Mouse (Mus musculus): Measurements from ENCODE around the gene Gda. TPM values are rescaled to one million over a fixed set of nuclear protein-coding genes. Genes with fewer than 3 reads are reported as not detected.

The Gda gene
- polyA plus RNA-seq, 1 experiment = 1.4 TPM

DNA sequence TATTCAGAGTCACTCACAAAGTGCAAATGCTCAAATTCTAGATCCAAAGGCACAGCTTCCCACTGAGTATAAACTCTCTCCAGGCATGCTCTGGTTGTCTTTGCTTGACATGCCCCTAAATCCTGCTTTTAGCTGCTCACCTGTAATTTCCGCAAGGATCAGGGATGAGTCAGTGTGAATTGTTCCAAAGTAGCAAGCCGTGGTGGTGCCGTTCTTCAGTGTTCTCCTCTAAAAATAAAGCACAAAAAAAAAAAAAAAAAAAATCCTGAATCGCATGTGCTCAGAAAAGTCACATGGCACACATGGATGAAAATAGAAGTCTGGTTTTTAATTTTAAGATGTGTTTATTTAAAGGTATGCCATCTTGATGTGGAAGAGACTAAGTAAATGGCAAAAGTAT, 47.9 kb downstream of the Gda start:
- DNase-seq = no peak
- no peak for TF ChIP-seq POLR2A (IDR thresholded peaks at IDR 0.05; ENCODE audit: low read depth, low read length)
- no peak for TF ChIP-seq CTCF (conservative IDR thresholded peaks at IDR 0.05; ENCODE audit: insufficient read depth, insufficient read length, low read depth, low read length)
- no peaks in the 10 kb centered on the region for H3K4me1 ChIP-seq (ENCODE audit: control insufficient read depth, insufficient read depth, low read length)
- H3K27ac ChIP-seq (ENCODE audit: insufficient read depth, low read depth, low read length) = no peak overlapping the region
- H3K4me3 ChIP-seq (ENCODE audit: insufficient read depth, low read depth, low read length) = no peak overlapping the region
- WGBS = 79% methylated on average over 4 of the region's 4 CpGs
- H3K36me3 ChIP-seq (ENCODE audit: control insufficient read depth, insufficient read depth, low read length) = no peaks in the 10 kb centered on the region
- no peaks in the 10 kb centered on the region for H3K27me3 ChIP-seq (replicated peaks; ENCODE audit: control insufficient read depth, insufficient read depth, low read length)

DNA sequence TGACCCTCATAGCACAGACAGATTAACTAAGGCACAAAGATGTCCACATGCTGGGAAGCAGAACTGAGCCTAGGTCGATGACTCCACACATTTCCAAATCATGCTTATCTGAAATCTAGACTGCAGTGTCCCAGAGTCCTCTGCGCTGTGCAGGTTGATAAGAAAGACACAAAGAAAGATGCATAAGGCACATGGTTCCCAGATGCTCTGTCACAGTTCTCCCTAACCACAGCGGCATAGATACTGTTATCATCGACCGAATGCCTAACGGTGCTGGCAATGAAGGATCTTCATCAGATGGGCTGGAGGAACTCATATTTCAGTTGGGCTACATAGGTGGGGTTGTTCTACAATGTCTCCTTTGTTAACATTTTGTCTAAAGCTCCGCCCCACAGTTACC, 49.5 kb downstream of the Gda start:
- no peak for DNase-seq
- TF ChIP-seq POLR2A (IDR thresholded peaks at IDR 0.05; ENCODE audit: low read depth, low read length) (no peak), CTCF (conservative IDR thresholded peaks at IDR 0.05; ENCODE audit: insufficient read depth, insufficient read length, low read depth, low read length) (no peak)
- no peaks in the 10 kb centered on the region for H3K36me3 ChIP-seq (ENCODE audit: control insufficient read depth, insufficient read depth, low read length)
- WGBS = 90% methylated on average over 7 of the region's 7 CpGs
- H3K4me3 ChIP-seq (ENCODE audit: insufficient read depth, low read depth, low read length) = no peak overlapping the region
- H3K27me3 ChIP-seq (replicated peaks; ENCODE audit: control insufficient read depth, insufficient read depth, low read length) = no peaks in the 10 kb centered on the region
- H3K27ac ChIP-seq (ENCODE audit: insufficient read depth, low read depth, low read length) = no peak overlapping the region
- H3K4me1 ChIP-seq (ENCODE audit: control insufficient read depth, insufficient read depth, low read length) = no peaks in the 10 kb centered on the region

DNA sequence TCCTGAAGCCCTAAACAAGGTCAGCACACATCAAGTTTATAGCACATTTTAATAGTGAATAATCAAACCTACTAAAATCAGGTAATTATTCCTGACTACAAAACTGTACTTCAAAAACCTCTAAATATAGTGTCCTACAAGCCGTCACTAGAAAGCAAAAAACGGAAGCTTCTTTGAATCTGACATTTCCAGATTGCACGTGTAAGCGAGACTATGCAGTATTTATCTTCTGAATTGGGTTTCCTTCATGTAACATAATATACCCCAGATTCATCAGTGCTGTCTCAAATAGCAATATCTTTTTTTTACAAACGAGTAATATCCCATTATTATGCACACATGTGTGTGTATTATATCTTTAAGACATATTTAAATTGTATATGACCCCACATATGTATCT, 54.8 kb downstream of the Gda start:
- H3K27ac ChIP-seq (ENCODE audit: insufficient read depth, low read depth, low read length) = no peak overlapping the region
- 69% methylated on average over 5 of the region's 5 CpGs for WGBS
- no peaks in the 10 kb centered on the region for H3K4me1 ChIP-seq (ENCODE audit: control insufficient read depth, insufficient read depth, low read length)
- no peak for DNase-seq
- TF ChIP-seq CTCF (conservative IDR thresholded peaks at IDR 0.05; ENCODE audit: insufficient read depth, insufficient read length, low read depth, low read length) (no peak), POLR2A (IDR thresholded peaks at IDR 0.05; ENCODE audit: low read depth, low read length) (no peak)
- H3K27me3 ChIP-seq (replicated peaks; ENCODE audit: control insufficient read depth, insufficient read depth, low read length) = no peaks in the 10 kb centered on the region
- H3K36me3 ChIP-seq (ENCODE audit: control insufficient read depth, insufficient read depth, low read length) = no peaks in the 10 kb centered on the region
- H3K4me3 ChIP-seq (ENCODE audit: insufficient read depth, low read depth, low read length) = no peak overlapping the region

DNA sequence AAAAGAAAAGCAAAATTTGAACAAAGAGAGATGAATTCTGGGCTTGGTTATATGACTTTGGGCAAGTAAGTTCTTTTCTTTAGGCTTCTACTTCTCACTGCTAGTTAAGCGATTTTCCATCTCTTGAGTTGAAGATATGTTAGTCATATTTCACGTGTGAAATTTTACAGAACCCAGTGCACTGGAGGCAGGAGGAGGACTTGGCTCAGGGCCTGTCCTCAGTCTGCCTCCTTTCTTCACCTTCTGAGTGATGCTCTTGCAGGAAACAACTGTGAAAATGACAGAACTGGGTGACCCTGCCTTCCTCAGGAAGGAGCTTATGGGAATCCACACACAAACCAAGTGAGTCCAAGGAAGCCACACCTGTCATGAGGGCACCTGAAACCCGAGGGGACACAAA, 57.9 kb downstream of the Gda start:
- WGBS = 64% methylated on average over 3 of the region's 3 CpGs
- H3K27me3 ChIP-seq (replicated peaks; ENCODE audit: control insufficient read depth, insufficient read depth, low read length) = no peaks in the 10 kb centered on the region
- no peak for TF ChIP-seq POLR2A (IDR thresholded peaks at IDR 0.05; ENCODE audit: low read depth, low read length)
- no peak for TF ChIP-seq CTCF (conservative IDR thresholded peaks at IDR 0.05; ENCODE audit: insufficient read depth, insufficient read length, low read depth, low read length)
- H3K36me3 ChIP-seq (ENCODE audit: control insufficient read depth, insufficient read depth, low read length) = no peaks in the 10 kb centered on the region
- DNase-seq = no peak
- no peak overlapping the region for H3K4me3 ChIP-seq (ENCODE audit: insufficient read depth, low read depth, low read length)
- H3K27ac ChIP-seq (ENCODE audit: insufficient read depth, low read depth, low read length) = no peak overlapping the region
- no peaks in the 10 kb centered on the region for H3K4me1 ChIP-seq (ENCODE audit: control insufficient read depth, insufficient read depth, low read length)

DNA sequence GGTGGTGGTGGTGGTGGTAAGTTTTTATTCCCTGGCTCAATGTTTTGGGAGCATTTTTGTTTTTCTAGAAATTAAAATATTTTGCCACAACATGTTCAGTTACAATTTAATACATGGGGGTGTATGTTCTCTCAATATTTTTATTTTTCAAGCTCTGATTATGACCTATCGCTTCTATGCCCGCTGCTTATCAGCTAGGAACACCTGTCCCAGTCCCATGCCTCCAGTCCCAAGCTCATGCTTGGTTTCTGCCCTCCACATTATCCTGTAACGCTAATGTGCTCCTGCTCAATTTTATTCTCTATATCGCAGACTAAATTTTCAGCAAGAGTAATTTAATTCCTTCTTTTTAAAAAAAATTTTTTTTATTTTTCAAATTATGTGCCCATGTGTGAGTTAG, 64.1 kb downstream of the Gda start:
- 91% methylated on average over 4 of the region's 4 CpGs for WGBS

DNA sequence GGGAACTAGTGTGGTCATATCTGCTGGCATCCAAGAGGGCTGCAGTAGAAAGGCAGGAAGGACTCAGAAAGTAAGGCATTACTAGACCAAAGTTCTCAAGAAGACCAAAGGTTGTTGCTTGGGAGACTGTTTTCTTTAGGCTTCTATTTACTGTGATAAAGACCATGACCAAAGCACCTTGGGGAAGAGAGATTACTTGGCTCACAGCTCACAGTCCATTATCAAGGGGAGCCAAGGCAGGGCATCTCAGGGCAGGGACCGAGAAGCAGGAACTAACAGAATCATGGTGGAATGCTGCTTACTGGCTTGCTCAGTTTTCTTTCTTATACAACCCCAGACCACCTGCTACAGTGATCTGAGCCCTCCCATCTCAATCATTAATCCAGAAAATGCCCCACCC, 65.9 kb downstream of the Gda start:
- Histone ChIP-seq H3K36me3 (ENCODE audit: control insufficient read depth, insufficient read depth, low read length) (no peaks in the 10 kb centered on the region), H3K27ac (ENCODE audit: insufficient read depth, low read depth, low read length) (no peak overlapping the region)

More for the DNA sequence above, 64.1 kb downstream of the Gda start:
- DNase-seq = no peak
- Histone ChIP-seq H3K36me3 (ENCODE audit: control insufficient read depth, insufficient read depth, low read length) (no peaks in the 10 kb centered on the region), H3K4me1 (ENCODE audit: control insufficient read depth, insufficient read depth, low read length) (no peaks in the 10 kb centered on the region), H3K27ac (ENCODE audit: insufficient read depth, low read depth, low read length) (no peak overlapping the region), H3K27me3 (replicated peaks; ENCODE audit: control insufficient read depth, insufficient read depth, low read length) (no peaks in the 10 kb centered on the region), H3K4me3 (ENCODE audit: insufficient read depth, low read depth, low read length) (no peak overlapping the region)
- TF ChIP-seq CTCF (conservative IDR thresholded peaks at IDR 0.05; ENCODE audit: insufficient read depth, insufficient read length, low read depth, low read length) = no peak
- TF ChIP-seq POLR2A (IDR thresholded peaks at IDR 0.05; ENCODE audit: low read depth, low read length) = no peak

DNA sequence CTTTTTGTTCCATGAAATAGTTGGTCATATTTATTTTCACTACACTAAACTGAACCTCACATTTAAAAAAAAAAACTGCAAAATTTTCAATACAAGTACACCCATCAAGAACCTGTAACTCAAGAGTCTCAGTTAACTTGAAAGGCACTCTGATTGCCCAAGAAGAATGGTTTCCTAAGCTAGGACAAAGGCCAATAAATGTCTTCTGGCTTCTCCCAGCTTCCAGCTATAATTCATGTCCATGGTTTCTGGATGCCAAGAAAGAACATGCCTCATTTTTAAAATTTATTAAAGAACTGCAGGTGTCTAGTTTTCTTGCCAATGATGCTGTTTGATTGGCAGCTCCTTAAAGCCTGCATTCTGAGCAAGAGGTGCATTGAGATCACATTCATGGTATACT, 75.3 kb downstream of the Gda start:
- no peak overlapping the region for H3K4me3 ChIP-seq (ENCODE audit: insufficient read depth, low read depth, low read length)
- no peaks in the 10 kb centered on the region for H3K4me1 ChIP-seq (ENCODE audit: control insufficient read depth, insufficient read depth, low read length)
- no peak overlapping the region for H3K27ac ChIP-seq (ENCODE audit: insufficient read depth, low read depth, low read length)
- H3K27me3 ChIP-seq (replicated peaks; ENCODE audit: control insufficient read depth, insufficient read depth, low read length) = no peaks in the 10 kb centered on the region
- no peak for DNase-seq
- no peaks in the 10 kb centered on the region for H3K36me3 ChIP-seq (ENCODE audit: control insufficient read depth, insufficient read depth, low read length)
- TF ChIP-seq POLR2A (IDR thresholded peaks at IDR 0.05; ENCODE audit: low read depth, low read length) = no peak
- TF ChIP-seq CTCF (conservative IDR thresholded peaks at IDR 0.05; ENCODE audit: insufficient read depth, insufficient read length, low read depth, low read length) = no peak

More for the DNA sequence above, 65.9 kb downstream of the Gda start:
- Histone ChIP-seq H3K4me1 (ENCODE audit: control insufficient read depth, insufficient read depth, low read length) (no peaks in the 10 kb centered on the region), H3K4me3 (ENCODE audit: insufficient read depth, low read depth, low read length) (no peak overlapping the region), H3K27me3 (replicated peaks; ENCODE audit: control insufficient read depth, insufficient read depth, low read length) (no peaks in the 10 kb centered on the region)
- peak; percentile 26 for DNase-seq
- WGBS = 72% methylated on average over 1 of the region's 1 CpGs
- TF ChIP-seq POLR2A (IDR thresholded peaks at IDR 0.05; ENCODE audit: low read depth, low read length) (no peak), CTCF (conservative IDR thresholded peaks at IDR 0.05; ENCODE audit: insufficient read depth, insufficient read length, low read depth, low read length) (no peak)

DNA sequence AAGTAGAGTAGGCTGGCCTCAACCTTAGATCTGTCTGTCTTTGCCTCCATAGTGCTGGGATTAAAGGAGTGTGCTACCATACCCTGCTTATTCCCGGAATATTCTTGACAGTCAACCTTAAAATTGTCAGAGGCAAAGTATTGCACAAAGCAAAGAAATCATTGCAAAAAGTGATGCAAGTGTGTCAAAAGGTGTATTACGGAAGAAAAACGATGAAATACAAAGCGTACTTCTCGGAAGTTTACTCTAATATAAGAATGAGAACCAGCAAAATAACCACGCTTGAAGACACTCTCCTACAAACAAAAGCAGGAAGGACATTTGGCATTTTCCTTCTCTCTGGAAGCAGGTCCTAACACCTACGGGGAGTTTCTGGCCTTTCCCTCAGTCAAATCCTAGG, 76.9 kb downstream of the Gda start:
- no peak overlapping the region for H3K4me3 ChIP-seq (ENCODE audit: insufficient read depth, low read depth, low read length)
- TF ChIP-seq CTCF (conservative IDR thresholded peaks at IDR 0.05; ENCODE audit: insufficient read depth, insufficient read length, low read depth, low read length) (no peak), POLR2A (IDR thresholded peaks at IDR 0.05; ENCODE audit: low read depth, low read length) (no peak)
- H3K4me1 ChIP-seq (ENCODE audit: control insufficient read depth, insufficient read depth, low read length) = no peaks in the 10 kb centered on the region
- H3K27ac ChIP-seq (ENCODE audit: insufficient read depth, low read depth, low read length) = no peak overlapping the region
- no peaks in the 10 kb centered on the region for H3K36me3 ChIP-seq (ENCODE audit: control insufficient read depth, insufficient read depth, low read length)
- no peak for DNase-seq
- H3K27me3 ChIP-seq (replicated peaks; ENCODE audit: control insufficient read depth, insufficient read depth, low read length) = no peaks in the 10 kb centered on the region
- 91% methylated on average over 7 of the region's 7 CpGs for WGBS

All from kidney, adult 2 months (tissue).